Mouse (Mus musculus): Measurements from ENCODE around the gene Cyb561d2.

Cyb561d2 gene

GRCm38 (mm10) chr9:107550491-107551116 lies 8.6 kb upstream of the Cyb561d2 start:
- DNase-seq (ENCODE audit: low spot score) = no peak

DNA sequence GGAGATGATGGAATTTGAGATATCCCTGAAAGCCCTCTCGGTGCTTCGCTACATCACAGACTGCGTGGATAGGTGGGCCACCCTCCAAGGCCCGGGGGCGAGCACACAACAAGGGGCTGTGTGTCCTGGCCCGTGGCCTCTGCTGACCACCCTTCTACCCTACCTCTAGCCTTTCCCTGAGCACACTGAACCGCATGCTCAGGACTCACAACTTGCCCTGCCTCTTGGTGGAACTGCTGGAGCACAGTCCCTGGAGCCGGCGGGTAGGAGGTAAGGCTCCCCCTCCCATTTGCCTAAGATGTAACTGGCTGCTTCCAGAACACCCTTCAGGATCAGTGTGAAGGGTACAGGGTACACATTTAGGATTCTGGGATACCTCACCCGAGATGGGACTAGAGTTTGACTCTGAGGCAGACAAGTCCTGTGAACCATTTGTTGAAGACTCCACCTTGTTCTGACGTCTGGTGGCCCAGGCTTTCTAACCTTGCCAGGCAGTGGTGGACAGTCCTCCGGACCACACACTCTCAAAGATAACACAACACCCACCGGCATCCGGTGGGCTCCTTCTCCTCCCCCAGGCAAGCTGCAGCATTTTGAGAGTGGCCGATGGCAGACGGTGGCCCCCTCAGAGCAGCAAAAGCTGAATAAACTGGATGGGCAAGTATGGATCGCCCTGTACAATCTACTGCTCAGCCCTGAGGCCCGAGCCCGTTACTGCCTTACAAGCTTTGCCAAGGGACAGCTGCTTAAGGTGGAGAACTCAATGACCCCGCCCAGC lies 7.5 kb upstream of the Cyb561d2 start:
- DNase-seq (ENCODE audit: low spot score) = no peak

GRCm38 (mm10) chr9:107548820-107549219 lies 6.8 kb upstream of the Cyb561d2 start:
- no peak for DNase-seq (ENCODE audit: low spot score)

- no peak for DNase-seq (ENCODE audit: low spot score)
These were observed 6.0 kb upstream of the Cyb561d2 start for GRCm38 (mm10) chr9:107547957-107548356.

DNA sequence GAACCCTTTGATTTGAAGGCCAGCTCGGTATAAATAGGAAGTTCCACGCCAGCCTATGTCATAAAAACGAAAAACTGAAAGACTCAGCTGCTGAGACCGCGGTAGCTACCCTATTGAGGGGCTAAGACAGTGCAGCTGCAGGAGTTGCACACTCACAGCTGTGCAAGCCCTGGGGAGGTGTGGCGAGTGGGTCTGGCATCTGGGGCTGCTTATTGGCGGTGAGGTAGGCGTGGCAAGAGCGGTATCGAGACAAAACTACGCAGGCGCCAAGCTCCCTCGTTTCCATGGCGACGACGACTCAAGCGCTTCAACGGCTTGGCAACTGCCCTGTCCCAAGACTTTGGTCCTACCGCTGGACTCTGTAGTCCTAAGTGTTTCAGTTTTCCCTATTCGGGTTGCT lies 5.0 kb upstream of the Cyb561d2 start, which contains the start of gene Zmynd10:
Zmynd10 (plus strand) TSS at position 273 of the 400 bp plus-strand sequence.
- peak; percentile 80 for DNase-seq (ENCODE audit: low spot score)

- no peak for DNase-seq (ENCODE audit: low spot score)
These were observed 3.6 kb upstream of the Cyb561d2 start for GRCm38 (mm10) chr9:107545602-107546001.

DNA sequence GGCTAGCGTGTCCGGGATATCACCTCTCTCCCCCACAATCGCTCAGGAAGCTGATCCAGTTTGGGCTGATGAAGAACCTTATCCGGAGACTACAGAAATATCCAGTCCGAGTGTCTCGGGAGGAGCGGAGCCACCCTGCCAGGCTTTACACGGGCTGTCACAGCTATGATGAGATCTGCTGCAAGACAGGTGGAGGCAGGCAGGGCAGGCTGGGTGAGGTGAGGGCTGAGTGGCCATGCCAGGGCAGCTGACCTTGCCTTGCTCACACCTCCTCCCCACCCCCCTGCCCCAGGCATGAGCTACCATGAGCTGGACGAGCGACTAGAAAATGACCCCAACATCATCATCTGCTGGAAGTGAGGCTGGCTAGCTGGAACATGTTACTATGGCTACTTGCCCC lies 3.2 kb upstream of the Cyb561d2 start:
- DNase-seq (ENCODE audit: low spot score) = no peak

DNA sequence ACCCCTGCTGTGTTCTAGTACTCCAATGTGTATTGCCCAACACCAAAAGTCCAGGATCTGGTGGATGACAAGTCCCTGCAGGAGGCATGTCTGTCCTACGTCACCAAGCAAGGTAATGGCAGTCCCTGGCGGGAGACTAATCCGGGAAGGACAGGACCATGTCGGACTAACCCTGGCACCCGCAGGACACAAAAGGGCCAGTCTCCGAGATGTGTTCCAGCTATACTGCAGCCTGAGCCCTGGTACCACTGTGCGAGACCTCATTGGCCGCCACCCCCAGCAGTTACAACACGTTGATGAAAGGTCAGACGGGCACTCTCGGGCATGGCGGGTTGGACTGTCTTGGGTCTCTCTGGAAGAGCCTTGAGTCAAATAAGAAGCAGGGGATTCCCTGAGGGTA lies 2.7 kb upstream of the Cyb561d2 start:
- DNase-seq (ENCODE audit: low spot score) = no peak

DNA sequence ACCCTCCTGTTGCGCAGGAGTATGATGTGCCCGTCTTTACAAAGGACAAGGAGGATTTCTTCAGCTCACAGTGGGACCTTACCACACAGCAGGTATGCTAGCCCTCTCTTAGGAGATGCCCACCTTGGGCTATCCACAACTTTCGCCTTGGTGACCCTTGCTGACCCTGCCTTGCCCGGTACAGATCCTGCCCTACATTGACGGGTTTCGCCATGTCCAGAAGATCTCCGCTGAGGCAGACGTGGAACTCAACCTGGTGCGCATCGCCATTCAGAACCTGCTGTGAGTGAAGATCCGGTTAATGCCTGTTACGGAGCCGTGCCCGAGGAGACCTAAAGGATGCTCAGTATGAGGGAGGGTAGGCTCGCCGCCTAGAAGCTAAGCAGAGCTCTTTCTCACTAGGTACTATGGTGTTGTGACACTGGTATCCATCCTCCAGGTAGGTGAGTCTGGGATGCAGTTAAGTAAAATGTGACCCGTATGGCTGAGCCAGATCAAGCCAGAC lies 2.3 kb upstream of the Cyb561d2 start:
- no peak for DNase-seq (ENCODE audit: low spot score)

GRCm38 (mm10) chr9:107543299-107543698 lies 1.3 kb upstream of the Cyb561d2 start:
- DNase-seq (ENCODE audit: low spot score) = no peak

DNA sequence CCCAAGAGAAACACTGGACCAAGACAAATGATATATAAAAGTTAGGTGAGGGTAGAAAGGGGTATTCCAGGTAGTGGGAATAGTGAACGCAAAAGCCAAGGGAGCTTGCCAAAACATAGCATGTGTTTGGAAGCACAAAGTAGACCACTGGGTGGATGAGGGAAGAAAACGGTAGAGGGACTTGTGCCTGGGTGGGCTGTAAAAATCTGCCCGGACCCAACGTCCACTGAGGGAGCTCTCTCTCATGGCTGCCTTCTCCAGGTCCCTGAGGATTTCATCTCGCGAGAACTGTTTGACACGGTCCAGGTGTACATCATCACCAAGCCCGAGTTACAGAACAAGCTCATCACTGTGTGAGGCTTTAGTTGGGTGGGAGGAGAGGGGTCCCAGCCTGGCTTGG lies 728 bp upstream of the Cyb561d2 start:
- DNase-seq (ENCODE audit: low spot score) = no peak

- no peak for DNase-seq (ENCODE audit: low spot score)
These were observed 326 bp upstream of the Cyb561d2 start for GRCm38 (mm10) chr9:107542352-107542686.

GRCm38 (mm10) chr9:107541005-107541404 lies 988 bp downstream of the Cyb561d2 start:
- DNase-seq (ENCODE audit: low spot score) = no peak

GRCm38 (mm10) chr9:107540420-107540819 lies 1.6 kb downstream of the Cyb561d2 start:
- DNase-seq (ENCODE audit: low spot score) = no peak

- no peak for DNase-seq (ENCODE audit: low spot score)
These were observed 2.1 kb downstream of the Cyb561d2 start for GRCm38 (mm10) chr9:107539940-107540339.

GRCm38 (mm10) chr9:107538711-107539110 lies 3.3 kb downstream of the Cyb561d2 start:
- no peak for DNase-seq (ENCODE audit: low spot score)

DNA sequence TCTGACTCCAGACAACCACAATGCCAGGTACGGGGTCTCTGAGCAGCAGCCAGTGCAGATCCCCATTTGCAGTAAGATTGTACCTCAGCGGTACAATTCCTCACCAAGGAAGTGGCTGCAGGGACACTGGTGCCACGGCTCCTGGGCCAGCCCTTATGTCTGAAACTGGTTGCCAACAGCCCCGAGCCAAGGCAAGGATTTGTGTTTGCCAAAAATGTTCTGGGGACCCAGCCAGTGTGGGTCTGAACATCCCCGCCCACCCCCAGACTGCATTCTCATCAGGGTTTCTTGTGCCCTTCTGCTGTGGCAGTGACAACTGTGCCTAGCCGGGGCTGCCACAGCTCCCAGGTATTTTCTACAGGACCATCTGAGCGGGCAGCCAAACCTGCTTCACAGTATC lies 3.8 kb downstream of the Cyb561d2 start:
- no peak for DNase-seq (ENCODE audit: low spot score)

GRCm38 (mm10) chr9:107534408-107535202 lies 7.4 kb downstream of the Cyb561d2 start:
- no peak for DNase-seq (ENCODE audit: low spot score)

DNA sequence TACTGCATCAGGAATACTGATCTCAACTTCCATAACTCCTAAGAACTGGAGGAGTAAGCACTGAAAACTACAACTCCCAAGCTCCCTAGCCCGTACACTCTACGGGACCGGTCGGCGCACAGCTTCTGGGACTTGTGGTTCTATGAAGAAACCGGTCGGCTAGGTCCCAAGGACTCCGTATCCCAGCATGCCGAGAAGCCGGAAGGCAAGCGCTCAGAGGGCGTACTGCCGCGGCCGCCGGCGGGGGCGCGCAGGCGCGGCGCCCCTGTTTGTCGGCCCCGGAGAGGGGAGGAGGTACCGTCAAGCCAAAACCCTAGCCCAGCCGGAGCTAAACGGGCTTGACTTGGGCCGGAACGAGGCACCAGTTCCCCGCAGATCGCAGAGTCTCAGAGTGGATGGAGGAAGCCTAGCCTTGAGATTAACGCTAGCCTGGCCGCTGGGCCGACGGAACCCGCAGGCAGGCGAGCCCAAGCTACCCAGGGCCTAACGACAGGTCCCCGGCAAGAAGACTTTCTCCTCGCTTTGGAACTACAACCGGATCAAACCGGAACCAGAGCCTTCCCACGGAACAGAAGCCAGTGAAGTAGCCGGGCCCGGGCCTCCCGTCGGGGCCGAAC lies 8.1 kb downstream of the Cyb561d2 start, which contains the start of gene Tmem115:
Tmem115 (plus strand) TSS at position 155 of the 617 bp plus-strand sequence.
- DNase-seq (ENCODE audit: low spot score) = peak; percentile 94

GRCm38 (mm10) chr9:107526198-107527026 lies 15.6 kb downstream of the Cyb561d2 start:
- DNase-seq (ENCODE audit: low spot score) = no peak

- no peak for DNase-seq (ENCODE audit: low spot score)
These were observed 19.6 kb downstream of the Cyb561d2 start for GRCm38 (mm10) chr9:107522400-107522711.
